7 mouse cellular contexts compared by ENCODE assay signal in genomic region chr10:120476516-120477336, GRCm38 (mm10). TPM values are rescaled to one million over a fixed set of nuclear protein-coding genes. Genes with fewer than 3 reads are reported as not detected.
DNase-seq lines count a peak whose midpoint lies in the region; ATAC-seq and TF ChIP-seq lines count a peak whose summit lies in the region.

No protein-coding gene starts in this region.

- H3K4me1 ChIP-seq in embryonic facial prominence, embryonic 12.5 days: peaks cover 12% of the 10 kb centered on the region
- peaks cover 2% of the 10 kb centered on the region for H3K4me1 ChIP-seq in hindbrain, embryonic 11.5 days (replicated peaks; ENCODE audit: control insufficient read depth, insufficient read depth, low read length)
- H3K4me1 ChIP-seq in liver, adult 2 months (ENCODE audit: control insufficient read depth, insufficient read depth, low read length): peaks cover 10% of the 10 kb centered on the region

- WGBS in embryonic facial prominence, embryonic 12.5 days: under 1% methylated on average over 51 of the region's 52 CpGs
- under 1% methylated on average over 47 of the region's 52 CpGs for WGBS in hindbrain, embryonic 11.5 days
- under 1% methylated on average over 52 of the region's 52 CpGs for WGBS in liver, adult 2 months

- H3K4me3 ChIP-seq in embryonic facial prominence, embryonic 12.5 days: peak overlapping the region; percentile 94
- peak overlapping the region; percentile 76 for H3K4me3 ChIP-seq in hindbrain, embryonic 11.5 days (ENCODE audit: low read depth, low read length)
- H3K4me3 ChIP-seq in liver, adult 2 months (ENCODE audit: insufficient read depth, low read depth, low read length): peak overlapping the region; percentile 49

- H3K9ac ChIP-seq in embryonic facial prominence, embryonic 12.5 days: peak overlapping the region; percentile 97
- peak overlapping the region; percentile 98 for H3K9ac ChIP-seq in hindbrain, embryonic 11.5 days (ENCODE audit: low read depth, low read length)
- peak overlapping the region; percentile 51; the same call in 1 of the 2 replicates for H3K9ac ChIP-seq in liver, adult 2 months (ENCODE audit: low read depth, low read length)

- H3K27ac ChIP-seq in embryonic facial prominence, embryonic 12.5 days: peak overlapping the region; percentile 99
- H3K27ac ChIP-seq in hindbrain, embryonic 11.5 days (ENCODE audit: low read depth, low read length): peak overlapping the region; percentile 87
- H3K27ac ChIP-seq in liver, adult 2 months (replicated peaks; ENCODE audit: insufficient read depth, low read depth, low read length): no peak overlapping the region

- TF ChIP-seq POLR2A in liver, adult 2 months (IDR thresholded peaks at IDR 0.05; ENCODE audit: extremely low read depth, insufficient read depth, low read length): no peak

- no peak for TF ChIP-seq CTCF in liver, adult 2 months (IDR thresholded peaks at IDR 0.05; ENCODE audit: low read depth, low read length)

- no peaks in the 10 kb centered on the region for H3K79me2 ChIP-seq in liver, adult 2 months (ENCODE audit: control insufficient read depth, insufficient read depth, low read length)

- peak overlapping the region; percentile 87 for H3K4me2 ChIP-seq in embryonic facial prominence, embryonic 12.5 days (replicated peaks)
- peak overlapping the region; percentile 95 for H3K4me2 ChIP-seq in hindbrain, embryonic 11.5 days (replicated peaks; ENCODE audit: low read depth, low read length)

- no peaks in the 10 kb centered on the region for H3K27me3 ChIP-seq in embryonic facial prominence, embryonic 12.5 days
- H3K27me3 ChIP-seq in hindbrain, embryonic 11.5 days (ENCODE audit: control insufficient read depth, insufficient read depth, low read length): no peaks in the 10 kb centered on the region
- H3K27me3 ChIP-seq in liver, adult 2 months (ENCODE audit: control insufficient read depth, insufficient read depth, low read length): peaks cover 31% of the 10 kb centered on the region

- H3K36me3 ChIP-seq in embryonic facial prominence, embryonic 12.5 days: no peaks in the 10 kb centered on the region
- no peaks in the 10 kb centered on the region for H3K36me3 ChIP-seq in hindbrain, embryonic 11.5 days (ENCODE audit: control insufficient read depth, insufficient read depth, low read length)
- H3K36me3 ChIP-seq in liver, adult 2 months (ENCODE audit: control insufficient read depth, insufficient read depth, low read length): no peaks in the 10 kb centered on the region

- DNase-seq in 3T3-L1 (ENCODE audit: low read depth, low spot score): peak; percentile 87
- peak; percentile 61 for DNase-seq in ES-CJ7 (ENCODE audit: low read depth, low spot score)
- peak; percentile 74 for DNase-seq in hindbrain, embryonic 11.5 days (ENCODE audit: low spot score)
- no peak for DNase-seq in liver, adult 2 months (ENCODE audit: extremely low read depth, low read depth, low spot score)
- peak; percentile 81 for DNase-seq in neural tube, embryonic 10.5 days (ENCODE audit: extremely low spot score, low spot score)
- DNase-seq in thymus, postnatal 0 days (ENCODE audit: low spot score): no peak

- ATAC-seq in embryonic facial prominence, embryonic 12.5 days (ENCODE audit: insufficient number of reproducible peaks, insufficient read depth, low FRiP score, low TSS enrichment): peak; percentile 73
- peak; percentile 61 for ATAC-seq in hindbrain, embryonic 11.5 days (ENCODE audit: low FRiP score)

- H3K9me3 ChIP-seq in embryonic facial prominence, embryonic 12.5 days: no peaks in the 10 kb centered on the region
- H3K9me3 ChIP-seq in hindbrain, embryonic 11.5 days (ENCODE audit: control insufficient read depth, low read length): no peaks in the 10 kb centered on the region

RNA-seq across cellular contexts. Expression of gene Hmga2, which starts 0.5 kb away (rescaled TPM):
- polyA plus RNA-seq in embryonic facial prominence, embryonic 12.5 days (2016; fragmentation: Nextera tagmentation; extraction: Ambion mirVana): 89.2 and 100 TPM in 2 replicates
- polyA plus RNA-seq in hindbrain, embryonic 11.5 days (2014; fragmentation: Nextera tagmentation; extraction: Ambion mirVana): 39.6 and 42.9 TPM in 2 replicates
- total RNA-seq in liver, adult 2 months (2014; rRNA removed): 0.07 TPM in 1 of 2 replicates, not detected in the other
- 0.05 TPM in 1 of 2 replicates, not detected in the other for polyA plus RNA-seq in liver, adult 2 months (2012; rRNA removed)
- 0.73 and 1.1 TPM in 2 replicates for polyA plus RNA-seq in thymus, postnatal 0 days (2015; fragmentation: Nextera tagmentation; extraction: Ambion mirVana)

Comparison
In these comparisons a context has a peak if more than half of its experiments do, and no peak if none do; other contexts are left out.
1. DNase-seq: peak in 3T3-L1 (single experiment), ES-CJ7 (single experiment), hindbrain, embryonic 11.5 days (single experiment) and neural tube, embryonic 10.5 days (single experiment); none in liver, adult 2 months (single experiment) and thymus, postnatal 0 days (single experiment).
2. RNA of gene Hmga2, which starts 0.5 kb away (polyA plus RNA-seq): 89.2 to 100 TPM in embryonic facial prominence, embryonic 12.5 days and 39.6 to 42.9 TPM in hindbrain, embryonic 11.5 days; 0.73 to 1.1 TPM in thymus, postnatal 0 days and 0.05 TPM in liver, adult 2 months; every median in the first group is over 10 times any median in the second.
3. Peak in every context shown above with its lines, with median percentiles within 50 percentile points of each other: H3K4me3 ChIP-seq and H3K9ac ChIP-seq.